Mouse (Mus musculus) urinary bladder, adult 18-20 months (tissue): ENCODE data around the gene Gpnmb.

Source experiments
- DNase-seq, 2 experiments: peaks; one replicate each; pipeline ENCODE4 v3.0.0; 2022; ENCODE audit warnings: low spot score in 2 of 2, mixed read lengths in 2 of 2

Gene Gpnmb

GRCm38 (mm10) chr6:49096933-49097461 lies 60.7 kb downstream of the Gpnmb start:
- DNase-seq = peak; percentile 61 to 82

GRCm38 (mm10) chr6:49097596-49098110 lies 61.3 kb downstream of the Gpnmb start:
- no peak for DNase-seq

GRCm38 (mm10) chr6:49099086-49099485 lies 62.7 kb downstream of the Gpnmb start:
- DNase-seq = no peak

- DNase-seq = no peak
Observed at GRCm38 (mm10) chr6:49106746-49107500, 70.6 kb downstream of the Gpnmb start.

- no peak for DNase-seq
Observed at GRCm38 (mm10) chr6:49109196-49109595, 72.8 kb downstream of the Gpnmb start.

- DNase-seq = no peak
Observed at GRCm38 (mm10) chr6:49113895-49114294, 77.5 kb downstream of the Gpnmb start.

- DNase-seq = no peak
Observed at GRCm38 (mm10) chr6:49114457-49114856, 78.1 kb downstream of the Gpnmb start.

GRCm38 (mm10) chr6:49115550-49115949 lies 79.2 kb downstream of the Gpnmb start:
- DNase-seq = no peak

- no peak for DNase-seq
Observed at GRCm38 (mm10) chr6:49116241-49116640, 79.9 kb downstream of the Gpnmb start.

GRCm38 (mm10) chr6:49118446-49118845 lies 82.1 kb downstream of the Gpnmb start:
- DNase-seq = no peak

GRCm38 (mm10) chr6:49119462-49120135 lies 83.3 kb downstream of the Gpnmb start:
- no peak for DNase-seq

GRCm38 (mm10) chr6:49120370-49120769 lies 84.0 kb downstream of the Gpnmb start:
- no peak for DNase-seq
